Mouse (Mus musculus) heart, adult 8-10 months (tissue): ENCODE measurements around the gene Qprt. TPM values are rescaled to one million over a fixed set of nuclear protein-coding genes. Genes with fewer than 3 reads are reported as not detected.

Source experiments
- DNase-seq: peaks from one replicate; pipeline ENCODE4 v3.0.0; 2022; ENCODE audit warnings: low spot score
- total RNA-seq, 4 experiments: library from RNA; stranded (reverse); gene quantifications; 2 replicates each; pipeline ENCODE4 v1.2.4; 2022

Qprt gene
- total RNA-seq: not detected

- DNase-seq: no peak
These were observed at the start of gene Qprt for GRCm38 (mm10) chr7:127121911-127122270. Gene Qprt (minus strand): TSS chr7:127122226.

- no peak for DNase-seq
These were observed 44.5 kb upstream of the Qprt start for GRCm38 (mm10) chr7:127166501-127166900.

- no peak for DNase-seq
These were observed 43.8 kb upstream of the Qprt start for GRCm38 (mm10) chr7:127165607-127166493.

GRCm38 (mm10) chr7:127164002-127164401 is 42.0 kb upstream of the Qprt start:
- no peak for DNase-seq

GRCm38 (mm10) chr7:127162546-127162945 is 40.5 kb upstream of the Qprt start:
- DNase-seq: no peak

- DNase-seq: peak; percentile 30
These were observed 35.5 kb upstream of the Qprt start for GRCm38 (mm10) chr7:127157548-127157947.

- no peak for DNase-seq
These were observed 31.5 kb upstream of the Qprt start for GRCm38 (mm10) chr7:127153477-127153876.

GRCm38 (mm10) chr7:127152464-127152863 is 30.4 kb upstream of the Qprt start:
- no peak for DNase-seq

GRCm38 (mm10) chr7:127147901-127148300 is 25.9 kb upstream of the Qprt start:
- no peak for DNase-seq

GRCm38 (mm10) chr7:127146267-127146603 is 24.2 kb upstream of the Qprt start:
- no peak for DNase-seq

- DNase-seq: no peak
These were observed 23.6 kb upstream of the Qprt start for GRCm38 (mm10) chr7:127145387-127146266.

- DNase-seq: no peak
These were observed 22.4 kb upstream of the Qprt start for GRCm38 (mm10) chr7:127144412-127144811.

GRCm38 (mm10) chr7:127142666-127143065 is 20.6 kb upstream of the Qprt start:
- DNase-seq: no peak

GRCm38 (mm10) chr7:127142214-127142613 is 20.2 kb upstream of the Qprt start:
- DNase-seq: no peak

GRCm38 (mm10) chr7:127140623-127141404 is 18.8 kb upstream of the Qprt start:
- DNase-seq: no peak

GRCm38 (mm10) chr7:127139562-127139961 is 17.5 kb upstream of the Qprt start:
- DNase-seq: no peak

- no peak for DNase-seq
These were observed 17.1 kb upstream of the Qprt start for GRCm38 (mm10) chr7:127139100-127139499.

- no peak for DNase-seq
These were observed 15.4 kb upstream of the Qprt start, which contains the start of gene Spn for GRCm38 (mm10) chr7:127137262-127138017. Gene Spn (minus strand): TSS chr7:127137823.

- DNase-seq: no peak
These were observed 14.4 kb upstream of the Qprt start for GRCm38 (mm10) chr7:127136181-127137071.
